Mouse (Mus musculus) lung, postnatal 0 days (tissue): ENCODE results near the gene Tifa.

Experiments
- CTCF ChIP-seq: IDR thresholded peaks from 2 replicates; pipeline ENCODE4 v1.5.1; 2016; ENCODE audit warnings: antibody characterized with exemption, mild to moderate bottlenecking
- EP300 ChIP-seq: IDR thresholded peaks from 2 replicates; pipeline ENCODE4 v1.6.1; 2016; ENCODE audit warnings: antibody characterized with exemption, mild to moderate bottlenecking, control low read depth

DNA sequence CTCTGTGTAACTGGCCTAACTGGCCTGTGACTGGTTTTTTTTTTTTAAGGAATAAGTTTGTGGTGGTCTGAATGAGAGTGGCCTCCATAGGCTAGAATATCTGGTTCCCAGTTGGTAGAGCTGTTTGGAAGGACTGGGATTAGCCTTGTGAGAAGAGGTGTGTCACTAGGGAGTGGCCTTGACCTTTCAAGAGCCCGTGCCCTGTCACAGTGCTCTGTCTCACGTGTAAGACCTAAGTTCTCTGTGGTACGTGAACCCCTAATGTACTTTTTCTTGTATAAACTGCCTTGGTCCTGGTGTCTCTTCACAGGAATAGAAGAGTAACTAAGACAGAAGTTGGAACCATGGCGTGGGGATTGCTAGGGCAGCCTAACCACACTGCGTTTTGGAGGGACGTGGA, 16.4 kb downstream of the Tifa start:
- TF ChIP-seq CTCF (no peak), EP300 (no peak)
